Mouse (Mus musculus): Measurements from ENCODE around the gene Soat1.
"Not testable (repeated sequence)": the region's sequence is repeated elsewhere in the genome, so short reads cannot be mapped to it uniquely, and the experiment has no call there.

Gene Soat1

DNA sequence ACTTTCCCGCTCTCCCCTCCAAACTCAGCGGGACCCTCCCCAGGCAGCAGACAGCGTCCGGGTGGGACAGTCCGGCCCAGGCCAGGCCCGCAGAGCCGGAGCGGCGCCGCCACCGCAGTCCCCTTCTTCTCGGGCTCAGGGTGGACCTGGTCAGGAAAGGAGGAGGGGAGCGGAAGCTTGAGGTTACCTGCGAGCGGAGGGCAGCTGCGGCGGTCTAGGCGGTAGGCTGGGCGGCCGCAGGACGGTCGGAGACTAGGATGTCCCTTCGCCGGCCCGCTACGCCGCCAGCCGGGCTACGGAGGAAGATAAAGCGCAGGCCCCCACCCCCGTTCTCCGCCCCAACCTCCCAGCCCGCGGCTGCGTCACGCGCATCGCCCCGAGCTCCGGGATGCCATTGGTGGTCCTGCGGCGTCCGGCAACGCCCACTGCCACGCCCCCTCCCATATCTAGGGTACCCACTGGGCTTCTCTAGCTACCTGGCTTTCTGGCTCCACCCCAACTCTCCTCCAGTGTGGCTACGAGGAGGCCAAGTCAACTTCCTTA, at the start of gene Soat1:
TSS of gene Soat1 (minus strand) at position 371 of the 543 bp plus-strand sequence.
- DNase-seq (ENCODE audit: low spot score in 2 of 2), result peak; percentile 84 to 88

DNA sequence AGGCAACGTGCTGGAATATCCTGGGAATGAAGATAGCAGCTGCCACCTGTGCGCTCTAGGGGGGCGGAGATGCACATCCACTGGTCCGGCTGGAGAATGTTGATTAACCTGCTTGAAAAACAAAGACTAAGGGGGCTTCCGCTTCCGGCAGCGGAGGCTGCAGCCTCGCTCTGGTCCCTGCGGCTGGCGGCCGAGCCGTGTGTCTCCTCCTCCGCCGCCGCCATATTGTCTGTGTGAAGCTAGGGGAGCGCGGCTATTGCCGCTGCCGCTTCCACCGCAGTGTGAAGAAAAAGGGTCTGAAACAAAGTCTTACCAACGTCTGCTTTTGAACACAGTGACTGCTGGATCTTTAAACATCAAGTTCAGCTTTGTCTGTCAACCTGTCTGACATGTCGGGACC, 49.7 kb upstream of the Soat1 start, which contains the start of gene Gm10031:
TSS of gene Gm10031 (plus strand) at position 171 of the 400 bp plus-strand sequence.
- not testable (repeated sequence) for DNase-seq (ENCODE audit: low spot score in 2 of 2)

- no peak for DNase-seq (ENCODE audit: low spot score in 2 of 2)
Measured at GRCm38 (mm10) chr1:156521796-156522517, 47.8 kb upstream of the Soat1 start.

GRCm38 (mm10) chr1:156520136-156520780, 46.1 kb upstream of the Soat1 start:
- DNase-seq (ENCODE audit: low spot score in 2 of 2), result no peak

DNA sequence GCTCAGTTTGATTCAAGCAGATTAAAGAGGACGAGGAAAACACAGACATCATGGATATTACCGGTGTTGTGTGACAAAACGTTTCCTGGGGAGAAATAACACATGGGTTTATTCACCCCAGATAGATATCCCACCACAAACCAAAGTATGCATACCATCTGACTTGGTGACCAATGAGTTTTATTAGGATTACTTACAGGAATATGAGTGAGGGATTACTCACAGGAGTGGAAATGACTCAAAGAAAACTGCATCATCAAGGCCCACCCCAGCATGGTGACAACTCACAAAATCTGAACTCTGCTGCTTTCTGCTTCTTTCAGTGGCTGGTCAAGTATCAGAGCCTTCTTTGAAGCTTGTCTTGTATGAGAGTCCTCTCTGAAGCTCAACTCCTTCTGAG, 33.6 kb upstream of the Soat1 start:
- DNase-seq (ENCODE audit: low spot score in 2 of 2), result no peak

GRCm38 (mm10) chr1:156505901-156506300, 31.8 kb upstream of the Soat1 start:
- no peak for DNase-seq (ENCODE audit: low spot score in 2 of 2)

DNA sequence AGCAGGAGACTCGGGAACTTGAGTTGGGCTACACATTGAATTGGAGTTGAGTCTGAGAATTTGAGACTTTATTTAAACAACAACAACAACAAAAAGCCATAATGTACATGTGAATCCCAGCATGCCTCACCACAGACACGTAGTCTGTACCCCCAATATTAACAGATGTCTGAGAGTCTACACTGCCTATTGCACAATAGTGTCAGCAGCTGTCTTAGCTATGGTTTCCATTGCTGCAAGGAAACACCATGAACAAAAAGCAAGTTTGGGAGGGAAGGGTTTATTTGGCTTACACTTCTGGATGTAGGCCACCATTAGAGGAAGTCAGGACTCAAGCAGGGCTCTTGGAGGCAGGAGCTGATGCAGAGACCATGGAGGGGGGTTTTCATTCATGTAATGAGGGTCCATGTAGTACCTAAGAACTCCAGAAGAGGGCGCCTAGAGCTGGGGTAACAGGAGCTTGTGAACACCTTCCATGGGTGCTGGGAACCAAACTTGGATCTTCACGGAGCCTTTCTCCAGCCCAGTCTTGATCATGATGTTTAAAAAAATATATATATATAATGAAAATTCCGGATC, 30.9 kb upstream of the Soat1 start:
- DNase-seq (ENCODE audit: low spot score in 2 of 2), result no peak

- no peak for DNase-seq (ENCODE audit: low spot score in 2 of 2)
Measured at GRCm38 (mm10) chr1:156496910-156497309, 22.8 kb upstream of the Soat1 start.

DNA sequence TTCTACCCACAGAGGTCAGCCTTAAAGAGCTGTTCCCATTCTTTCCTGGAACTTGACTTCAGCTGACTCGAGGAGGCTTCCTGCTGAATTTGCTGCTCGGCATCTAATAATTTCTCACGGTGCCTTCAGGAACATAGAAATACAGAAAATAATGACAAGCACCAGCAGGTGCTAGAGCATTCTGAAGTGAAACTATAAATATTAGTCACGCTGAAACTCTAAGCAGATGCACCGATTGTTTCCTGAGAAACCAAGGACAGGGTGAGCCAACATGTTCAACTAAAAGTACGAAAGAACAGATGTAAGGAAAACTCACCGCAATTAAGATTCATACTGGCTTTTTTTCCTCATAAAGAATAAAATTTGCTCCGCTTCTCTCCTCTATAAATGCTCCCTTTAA, 20.9 kb upstream of the Soat1 start:
- no peak for DNase-seq (ENCODE audit: low spot score in 2 of 2)

GRCm38 (mm10) chr1:156491226-156491796, 17.2 kb upstream of the Soat1 start:
- no peak for DNase-seq (ENCODE audit: low spot score in 2 of 2)

- no peak for DNase-seq (ENCODE audit: low spot score in 2 of 2)
Measured at GRCm38 (mm10) chr1:156488031-156488430, 13.9 kb upstream of the Soat1 start.

GRCm38 (mm10) chr1:156487498-156487897, 13.4 kb upstream of the Soat1 start:
- DNase-seq (ENCODE audit: low spot score in 2 of 2), result no peak

DNA sequence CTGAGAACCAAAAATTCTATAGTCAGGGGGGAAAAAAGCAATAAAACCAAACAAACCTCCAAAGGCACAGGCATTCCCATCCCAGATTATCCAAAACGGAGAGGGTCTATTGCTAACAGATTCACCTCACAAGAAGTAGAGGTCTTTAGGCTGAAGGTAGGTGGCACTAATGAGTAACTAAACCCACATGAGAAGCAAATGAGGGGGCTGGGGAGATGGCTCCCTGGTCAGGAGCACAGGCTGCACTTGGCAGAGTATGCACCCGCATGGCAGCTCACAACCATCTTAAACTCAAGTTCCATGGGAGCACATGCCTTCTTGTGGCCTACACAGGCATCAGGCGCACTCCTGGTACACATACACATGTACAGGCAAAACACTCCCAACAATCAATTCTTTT, 7.7 kb upstream of the Soat1 start:
- no peak for DNase-seq (ENCODE audit: low spot score in 2 of 2)

- no peak for DNase-seq (ENCODE audit: low spot score in 2 of 2)
Measured at GRCm38 (mm10) chr1:156476535-156476934, 2.4 kb upstream of the Soat1 start.

DNA sequence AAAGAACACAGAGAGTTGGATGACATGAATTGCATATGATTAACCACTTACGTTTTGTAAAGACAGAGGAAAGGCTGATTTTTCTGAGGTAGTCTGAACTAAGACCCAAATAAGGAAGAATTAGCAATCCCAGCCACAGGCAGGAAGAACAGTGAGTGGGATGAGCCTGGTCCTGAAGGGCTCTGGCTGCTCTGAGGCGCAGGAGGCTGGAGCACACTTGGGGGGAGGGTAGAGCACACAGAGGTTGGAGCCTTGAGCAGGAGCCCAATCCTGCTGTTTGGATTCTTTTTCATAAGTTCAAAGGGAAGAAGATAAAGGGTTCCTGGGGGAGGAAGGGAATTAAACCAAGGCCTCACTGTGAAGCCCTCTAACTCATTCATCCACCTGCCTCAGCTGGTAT, 1.9 kb upstream of the Soat1 start:
- no peak for DNase-seq (ENCODE audit: low spot score in 2 of 2)

DNA sequence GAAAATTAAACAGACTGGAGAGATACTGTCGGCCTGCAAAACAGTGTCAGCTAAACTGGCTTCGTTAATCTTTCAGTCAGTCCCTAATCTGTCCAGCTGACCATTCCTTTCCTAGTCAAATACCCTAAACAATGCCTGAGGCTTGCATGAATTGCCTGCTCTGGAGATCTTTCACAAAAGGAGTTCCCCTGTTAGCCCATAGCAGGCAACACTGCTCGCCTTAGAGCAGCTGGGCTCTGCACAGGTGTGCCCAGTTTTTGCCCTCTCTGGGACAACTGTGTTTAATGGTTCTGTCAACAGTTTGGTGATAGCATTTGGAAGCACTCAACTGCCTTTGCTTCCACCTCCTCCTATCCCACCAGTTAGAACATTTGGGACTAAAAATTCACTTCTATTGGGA, 723 bp upstream of the Soat1 start:
- no peak for DNase-seq (ENCODE audit: low spot score in 2 of 2)

DNA sequence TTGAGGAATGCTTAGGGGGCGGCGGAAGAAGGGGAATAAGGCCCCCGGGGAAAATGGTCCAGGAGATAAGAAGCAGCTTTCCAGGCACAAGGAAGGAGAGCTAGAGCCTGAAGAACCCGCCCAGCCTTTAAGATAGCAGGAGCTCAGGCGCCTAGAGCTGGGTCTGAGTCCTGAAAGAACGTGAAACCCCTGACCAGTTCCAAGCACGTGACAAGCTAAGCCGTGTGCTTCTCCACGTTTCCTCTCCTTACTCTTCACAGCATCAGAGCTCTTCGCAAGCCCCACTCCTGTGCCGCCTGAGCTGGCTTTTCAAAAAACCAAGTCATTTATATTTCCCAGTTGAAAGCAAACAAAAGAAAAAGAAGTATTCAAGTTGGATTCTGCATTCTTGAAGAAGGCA, 1.1 kb downstream of the Soat1 start:
- DNase-seq (ENCODE audit: low spot score in 2 of 2), result no peak

DNA sequence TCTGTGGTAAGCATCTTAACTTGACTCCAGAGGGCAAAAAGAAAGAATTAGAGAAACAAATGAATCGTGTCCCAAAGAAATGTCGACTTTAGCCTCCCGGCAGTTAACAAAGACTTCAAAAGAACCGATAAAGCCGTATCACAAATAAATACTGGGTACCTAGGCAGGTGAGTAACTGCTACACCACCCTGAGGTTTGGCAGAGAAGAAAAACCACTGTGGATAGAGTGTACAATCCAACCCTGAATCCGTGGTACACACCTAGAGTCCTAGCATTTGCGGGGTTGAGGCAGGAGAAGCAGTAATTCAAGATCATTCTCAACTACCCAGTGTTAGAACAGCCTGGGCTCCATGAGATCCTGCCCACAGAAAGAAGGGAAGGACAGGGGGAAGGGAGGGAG, 2.2 kb downstream of the Soat1 start:
- DNase-seq (ENCODE audit: low spot score in 2 of 2), result no peak

DNA sequence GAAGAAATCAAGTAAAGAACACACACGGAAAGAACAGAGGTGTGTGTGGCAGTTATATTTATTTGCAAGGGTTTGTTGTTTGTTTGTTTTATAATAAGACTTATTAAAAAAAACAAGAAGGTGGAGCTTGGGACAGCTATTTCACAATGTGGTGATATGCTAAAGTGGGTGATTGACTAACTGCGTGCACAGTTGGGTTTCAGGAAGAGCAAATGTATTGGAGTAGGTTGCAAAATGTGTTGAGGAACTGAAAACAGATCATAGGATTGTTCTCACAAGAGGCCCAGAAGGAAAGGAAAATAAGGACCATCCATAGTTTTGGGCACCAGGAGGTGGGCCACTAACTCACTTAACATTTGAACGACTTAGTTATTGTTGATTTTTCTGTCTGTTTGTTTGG, 3.1 kb downstream of the Soat1 start:
- DNase-seq (ENCODE audit: low spot score in 2 of 2), result no peak

DNA sequence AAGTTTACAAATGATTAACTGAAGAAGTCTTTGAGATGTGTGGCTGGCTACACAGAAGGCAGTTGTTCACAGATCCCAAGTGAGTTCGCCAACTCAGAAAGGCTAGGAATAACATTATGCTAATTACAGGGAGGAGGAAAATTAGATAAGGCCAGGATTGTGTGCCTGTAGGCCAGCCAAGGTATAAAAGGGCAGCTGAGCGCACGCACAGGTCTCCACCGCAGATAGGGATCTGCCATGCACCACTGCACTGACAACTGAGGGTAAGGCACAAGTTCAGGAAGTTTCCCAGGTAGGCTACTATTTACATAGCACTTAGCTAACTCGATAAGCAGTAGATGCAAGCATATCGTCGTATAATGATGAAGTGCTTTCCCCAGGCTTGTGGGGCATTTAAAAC, 3.6 kb downstream of the Soat1 start:
- no peak for DNase-seq (ENCODE audit: low spot score in 2 of 2)

GRCm38 (mm10) chr1:156468576-156468975, 5.6 kb downstream of the Soat1 start:
- no peak for DNase-seq (ENCODE audit: low spot score in 2 of 2)

DNA sequence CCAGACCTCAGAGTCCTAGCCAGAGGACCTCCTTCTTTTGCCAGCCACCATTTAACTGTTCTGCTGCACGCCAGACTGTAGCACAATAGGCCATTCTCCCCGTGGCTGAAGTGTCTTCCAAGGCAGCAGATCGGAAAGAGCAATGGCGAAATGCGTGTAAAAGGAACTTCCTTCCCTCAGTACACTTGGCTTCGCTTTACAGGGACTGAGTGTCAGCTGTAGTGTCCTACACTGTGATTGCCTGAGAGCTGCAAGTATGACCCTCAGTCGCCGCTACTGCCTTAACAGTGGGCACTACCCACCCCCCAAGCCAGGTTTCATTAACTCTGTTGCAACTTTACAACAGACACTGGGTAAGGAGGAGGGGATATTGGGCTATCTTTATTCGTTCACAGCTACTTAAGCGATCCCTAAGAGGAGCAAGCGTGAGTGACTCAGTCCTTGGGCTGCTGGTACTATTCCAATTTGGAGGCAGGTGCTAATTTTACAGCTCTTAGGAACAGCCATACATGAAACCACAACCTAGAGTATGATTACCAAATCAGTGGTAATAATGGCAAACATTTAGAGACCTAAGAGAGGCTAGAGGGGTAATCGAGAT, 6.4 kb downstream of the Soat1 start:
- no peak for DNase-seq (ENCODE audit: low spot score in 2 of 2)
